Mouse (Mus musculus): ENCODE measurements at regions not wholly inside any gene's neighbourhood (a gene's known extent, or its start where the extent isn't known, plus 50 kb on each side); places are given as distances from the start of the nearest gene placed in this dataset.

DNA sequence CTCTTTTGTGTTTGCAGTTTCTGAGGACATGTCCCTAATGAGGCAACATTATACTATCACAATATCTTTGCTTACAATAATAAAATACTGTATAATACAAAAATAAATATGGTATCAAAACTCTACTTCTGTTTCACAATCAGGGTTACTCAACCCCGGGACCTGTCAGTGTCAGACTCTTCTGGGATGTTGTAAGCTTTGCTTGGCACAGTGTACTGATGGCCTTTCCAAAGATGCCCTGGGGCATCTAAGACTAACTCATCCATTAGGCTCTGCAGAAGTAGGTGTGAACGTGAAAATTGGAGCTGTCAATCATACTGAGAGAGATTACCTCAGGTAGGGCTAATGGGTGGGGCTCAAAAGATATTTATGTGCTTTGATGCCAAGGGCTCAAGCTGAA is 249.0 kb downstream of the Gm5447 start:
- DNase-seq (ENCODE audit: low spot score): no peak

GRCm38 (mm10) chr13:31240546-31240945 is 266.5 kb downstream of the Gm5447 start:
- no peak for DNase-seq (ENCODE audit: low spot score)

DNA sequence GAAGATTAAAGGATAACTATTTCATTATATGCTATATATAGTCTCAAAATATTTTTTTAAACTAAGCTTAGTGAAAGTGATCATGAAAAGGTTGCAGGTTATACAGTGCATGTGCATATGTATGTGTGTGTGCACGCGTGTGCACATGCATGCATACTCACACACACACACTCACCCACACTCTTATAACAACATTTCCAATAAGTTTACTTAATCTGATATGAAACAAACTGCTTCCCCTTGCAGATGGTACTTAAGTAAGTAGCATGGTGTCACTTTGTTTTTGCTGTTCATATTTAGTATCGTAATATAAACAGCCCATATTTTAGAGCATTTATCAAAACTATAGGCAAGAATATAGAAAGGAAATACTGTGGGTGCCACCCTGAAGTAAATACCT is 275.0 kb downstream of the Gm5447 start:
- DNase-seq (ENCODE audit: low spot score): no peak

GRCm38 (mm10) chr13:31249525-31249924 is 275.5 kb downstream of the Gm5447 start:
- DNase-seq (ENCODE audit: low spot score): no peak

GRCm38 (mm10) chr13:31254016-31254415 is 280.0 kb downstream of the Gm5447 start:
- no peak for DNase-seq (ENCODE audit: low spot score)

DNA sequence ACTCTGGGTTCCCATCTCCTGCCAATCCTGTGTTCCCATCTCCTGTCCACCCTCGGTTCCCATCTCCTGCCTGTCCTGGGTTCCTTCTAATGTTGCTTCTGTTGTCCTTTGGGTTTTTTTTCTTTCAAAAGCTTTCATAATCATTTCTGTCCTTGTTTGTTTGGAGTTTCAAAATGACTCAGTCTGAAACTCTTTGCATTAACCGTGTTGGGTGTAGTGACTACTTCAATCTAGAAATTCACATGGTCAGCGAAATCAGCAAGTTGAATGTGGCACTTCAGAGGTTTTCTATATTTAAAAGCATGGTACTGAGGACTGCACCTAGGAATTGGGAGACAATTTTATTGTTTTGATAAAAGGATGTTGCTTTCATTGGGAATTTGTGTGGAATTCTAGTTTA is 280.7 kb downstream of the Gm5447 start:
- DNase-seq (ENCODE audit: low spot score): no peak

DNA sequence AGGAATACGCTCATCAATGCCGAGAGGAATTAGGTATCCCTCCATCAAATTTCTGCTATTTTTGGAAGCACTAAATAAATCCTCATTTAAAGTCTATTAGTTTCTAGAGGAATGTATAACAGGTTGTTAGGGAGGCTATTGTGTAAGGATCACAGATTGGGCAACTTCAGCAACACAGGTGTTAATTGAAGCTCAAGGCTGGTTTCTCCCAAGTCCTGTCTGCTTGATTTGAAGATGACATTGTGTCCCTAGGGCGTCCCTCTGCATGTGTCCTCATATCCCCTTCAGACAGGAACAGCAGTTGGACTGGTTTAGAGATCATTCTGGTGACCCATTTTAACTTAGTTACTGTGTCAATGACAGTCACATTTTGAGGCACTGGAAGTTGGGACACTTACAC is 281.5 kb downstream of the Gm5447 start:
- no peak for DNase-seq (ENCODE audit: low spot score)

- DNase-seq (ENCODE audit: low spot score): no peak
Measured at GRCm38 (mm10) chr13:31267865-31268264, 288.1 kb upstream of the Foxq1 start.

GRCm38 (mm10) chr13:31276005-31276644 is 279.8 kb upstream of the Foxq1 start:
- DNase-seq (ENCODE audit: low spot score): no peak

GRCm38 (mm10) chr13:31290630-31291029 is 265.3 kb upstream of the Foxq1 start:
- no peak for DNase-seq (ENCODE audit: low spot score)

DNA sequence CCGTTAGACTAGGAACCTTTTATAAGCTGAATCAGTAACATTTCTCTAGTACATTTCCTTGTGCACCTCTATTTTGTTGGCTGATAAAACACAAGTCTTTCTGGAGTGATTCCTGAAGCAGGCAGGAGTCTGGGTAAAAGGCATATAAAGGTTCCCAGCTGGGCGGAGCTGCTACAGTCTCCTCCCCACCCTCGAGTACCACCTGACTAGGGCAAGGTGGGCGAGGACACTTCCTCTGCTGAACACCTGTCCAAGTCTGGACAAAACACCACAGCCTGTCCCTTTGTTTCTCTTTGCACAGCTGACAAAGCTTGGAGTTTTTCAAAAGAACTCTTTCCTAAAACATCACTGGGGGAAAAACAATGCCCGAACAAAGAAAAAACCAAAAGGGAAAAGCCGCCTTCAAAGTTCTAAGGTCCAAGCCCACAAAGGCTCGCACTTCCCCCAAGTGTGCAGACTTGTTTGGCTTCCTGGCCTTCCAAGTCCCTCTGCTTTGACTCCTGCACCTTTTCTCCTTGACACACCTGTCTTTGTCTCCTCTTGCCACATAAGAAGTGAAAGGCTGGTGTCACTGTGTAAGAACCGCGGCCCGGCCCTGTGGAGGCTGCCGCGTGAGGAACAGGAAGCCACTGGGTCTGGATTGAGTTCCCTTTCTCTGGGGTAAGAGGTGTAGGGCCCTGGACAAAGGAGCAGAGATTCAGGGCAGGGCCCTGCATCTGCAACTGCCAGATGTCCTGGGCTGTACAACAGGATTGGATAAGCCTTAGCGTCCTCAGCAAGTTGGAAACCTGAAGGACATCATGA is 263.1 kb upstream of the Foxq1 start:
- no peak for DNase-seq (ENCODE audit: low spot score)

DNA sequence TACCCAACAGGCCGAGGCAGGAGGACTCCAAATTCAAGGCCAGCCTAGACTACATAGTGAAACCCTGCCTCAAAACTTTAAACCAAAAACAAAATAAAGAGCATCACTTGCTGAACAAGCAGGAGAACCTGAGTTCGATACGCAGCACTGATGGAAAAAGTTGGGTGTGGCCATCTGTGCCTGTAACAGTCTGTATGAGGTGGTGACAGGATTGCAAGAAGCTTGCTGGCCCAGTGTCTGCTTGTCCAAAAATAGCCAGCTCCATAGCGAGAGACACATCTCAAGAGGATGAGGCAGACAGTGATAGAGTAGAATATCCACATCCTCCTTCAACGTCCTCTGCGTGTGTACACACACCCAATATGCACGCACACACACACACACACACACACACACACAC is 261.9 kb upstream of the Foxq1 start:
- DNase-seq (ENCODE audit: low spot score): no peak

DNA sequence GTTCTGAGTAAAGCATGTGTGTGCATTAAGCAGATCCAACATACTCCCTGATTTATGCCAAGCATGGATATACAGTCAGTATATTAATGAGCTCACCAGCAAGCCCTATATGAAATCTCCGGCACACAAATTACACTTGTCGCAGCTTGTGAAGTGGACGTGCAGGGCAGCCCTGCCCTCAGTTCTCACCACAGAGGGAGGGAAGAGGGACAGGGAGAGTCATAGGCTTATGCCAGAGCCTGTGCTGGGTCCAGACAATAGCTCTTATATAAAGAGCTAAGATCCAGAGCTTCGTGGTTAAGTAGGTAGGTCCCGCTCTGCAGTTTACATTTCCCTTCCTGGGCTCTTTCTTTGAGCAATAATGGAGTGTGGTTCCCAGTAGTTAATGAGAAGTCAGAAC is 252.7 kb upstream of the Foxq1 start:
- no peak for DNase-seq (ENCODE audit: low spot score)

GRCm38 (mm10) chr13:31304286-31304865 is 251.6 kb upstream of the Foxq1 start:
- no peak for DNase-seq (ENCODE audit: low spot score)

DNA sequence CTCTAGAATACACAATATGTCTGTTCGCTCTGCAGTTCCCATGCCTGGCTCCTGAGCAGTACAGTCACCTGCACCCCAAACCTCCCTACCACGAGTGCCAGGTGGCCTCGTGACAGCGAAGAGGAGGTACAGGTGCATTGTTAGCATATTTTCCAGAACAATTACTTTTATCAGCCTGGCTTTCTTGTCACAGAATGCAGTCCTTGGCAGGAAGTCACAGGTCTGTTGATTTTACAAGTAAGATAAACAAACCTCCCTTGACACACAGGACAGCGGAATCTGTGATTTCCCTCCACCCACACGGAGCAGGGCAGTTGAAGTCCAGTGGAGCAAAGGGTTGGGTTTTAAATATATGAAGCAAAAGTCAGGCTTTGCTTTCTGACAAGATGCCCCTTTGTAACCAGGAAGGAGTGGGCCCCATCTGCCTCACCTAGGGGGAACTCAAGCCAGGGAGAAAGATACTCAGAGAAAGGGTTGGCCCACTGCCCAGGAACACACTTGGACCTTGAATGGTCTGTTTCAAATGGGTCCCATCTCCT is 246.8 kb upstream of the Foxq1 start:
- DNase-seq (ENCODE audit: low spot score): no peak

GRCm38 (mm10) chr13:31312772-31313171 is 243.2 kb upstream of the Foxq1 start:
- no peak for DNase-seq (ENCODE audit: low spot score)

- no peak for DNase-seq (ENCODE audit: low spot score)
Measured at GRCm38 (mm10) chr13:31313821-31314220, 242.1 kb upstream of the Foxq1 start.

- no peak for DNase-seq (ENCODE audit: low spot score)
Measured at GRCm38 (mm10) chr13:31317066-31317465, 238.9 kb upstream of the Foxq1 start.

GRCm38 (mm10) chr13:31318008-31318407 is 237.9 kb upstream of the Foxq1 start:
- no peak for DNase-seq (ENCODE audit: low spot score)

GRCm38 (mm10) chr13:31321411-31321810 is 234.5 kb upstream of the Foxq1 start:
- DNase-seq (ENCODE audit: low spot score): no peak

DNA sequence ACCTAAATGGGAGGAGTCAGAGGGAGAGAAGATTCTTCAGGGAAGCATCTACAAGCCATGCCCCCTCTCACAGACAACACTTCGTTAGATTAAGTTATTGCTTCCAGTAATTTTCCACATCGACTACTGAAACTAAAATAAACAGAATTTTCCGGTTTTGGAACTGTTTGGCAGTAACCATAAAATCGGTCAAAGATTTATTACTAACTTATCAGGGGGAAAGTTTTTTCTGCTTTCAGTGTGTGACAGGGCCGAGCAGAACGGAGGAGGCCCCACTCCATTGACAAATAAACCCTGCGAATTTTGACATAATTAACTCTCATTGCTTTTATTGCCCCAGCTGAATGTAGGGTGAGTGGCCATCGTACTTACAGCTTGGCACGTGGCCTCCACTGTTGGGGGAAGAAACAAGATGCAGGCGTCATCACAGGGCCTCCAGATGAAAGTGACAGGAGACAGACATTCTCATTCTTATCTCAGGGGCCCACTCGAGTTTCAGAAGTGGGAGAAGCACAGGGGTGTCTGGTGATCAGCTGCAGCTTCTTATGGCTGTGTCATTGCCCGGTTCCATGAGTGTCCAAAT is 229.6 kb upstream of the Foxq1 start:
- DNase-seq (ENCODE audit: low spot score): no peak

DNA sequence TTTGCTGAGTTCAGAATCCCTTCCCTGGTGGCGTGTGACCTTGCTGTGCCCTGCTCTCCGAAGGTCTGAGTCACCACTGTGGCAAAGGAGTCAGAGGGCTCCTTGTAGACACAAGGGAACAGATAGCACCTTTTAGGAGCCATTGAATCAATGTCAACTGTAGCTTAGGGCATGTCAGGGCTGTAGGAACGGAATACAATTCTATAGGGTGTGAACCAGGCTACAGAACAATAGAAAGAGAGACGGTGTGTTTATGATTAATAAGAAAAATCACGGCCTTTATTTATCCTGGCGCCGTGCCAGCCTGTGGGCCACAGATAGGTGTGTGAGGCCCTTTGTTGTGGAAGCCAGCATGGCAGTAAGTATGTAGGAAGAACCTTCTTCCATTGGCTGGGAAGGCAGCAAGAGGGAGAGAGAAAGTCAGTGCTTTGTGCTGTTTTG is 228.4 kb upstream of the Foxq1 start:
- no peak for DNase-seq (ENCODE audit: low spot score)
